Comparison of ENCODE assay signal across 10 mouse cellular contexts in the genomic region with DNA sequence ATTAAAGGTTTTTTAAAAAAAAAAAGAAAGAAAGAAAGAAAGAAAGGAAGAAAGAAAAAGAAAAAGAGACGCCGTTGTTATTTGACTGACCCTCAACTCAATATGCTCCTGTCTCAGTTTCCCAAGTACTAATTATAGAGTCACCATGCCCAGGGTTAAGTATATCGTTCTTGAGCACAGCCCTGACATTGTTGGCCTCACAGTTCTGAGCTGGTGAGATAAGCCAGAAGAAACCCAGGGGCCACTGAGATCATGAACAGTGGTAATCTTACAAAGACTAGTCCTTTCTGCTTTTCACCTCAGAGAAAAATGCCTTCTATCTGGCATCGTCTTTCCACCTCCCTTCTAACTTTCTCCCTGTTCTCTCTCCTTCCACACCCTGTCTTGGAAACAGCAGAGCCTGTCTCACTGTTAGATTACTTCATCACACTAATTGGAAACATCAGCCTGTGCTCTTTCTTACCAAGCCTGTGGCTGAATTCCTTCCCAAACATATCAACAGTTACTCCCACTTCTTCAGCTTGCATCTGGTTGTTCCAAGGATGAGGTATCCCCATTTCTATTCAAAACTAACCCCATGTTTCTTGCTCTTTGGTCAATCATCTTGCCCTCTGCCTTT. TPM values are rescaled to one million over a fixed set of nuclear protein-coding genes. Genes with fewer than 3 reads are reported as not detected.
DNase-seq lines count a peak whose midpoint lies in the region; ATAC-seq and TF ChIP-seq lines count a peak whose summit lies in the region.
"Had no signal": no experiment of that assay in that cellular context is flagged by ENCODE, and none has a peak within 500 bp of the region (broad histone marks: within the 10 kb centered on the region; RNA-seq: fewer than 3 reads in every experiment).

No protein-coding gene starts in this region.

- no peak for ATAC-seq in megakaryocyte, adult 5-6 weeks (ENCODE audit: poor library complexity, severe bottlenecking)
- ATAC-seq in erythroid progenitor cell, adult 5-6 weeks (replicated peaks; ENCODE audit: low FRiP score, poor library complexity, severe bottlenecking), result peak; percentile 82
- ATAC-seq in megakaryocyte-erythroid progenitor cell, adult 5-6 weeks (replicated peaks; ENCODE audit: low FRiP score, low TSS enrichment, poor library complexity, severe bottlenecking), result peak; percentile 86

- H3K4me1 ChIP-seq in megakaryocyte, embryonic 14.5 days, result peaks cover 41% of the 10 kb centered on the region

- intact Hi-C loops in left cerebral cortex, postnatal 4 days (cut with DNase I), result no loop called here

- no peak for TF ChIP-seq CTCF in layer of hippocampus, adult 2 months (conservative IDR thresholded peaks at IDR 0.05)

- H3K4me3 ChIP-seq in megakaryocyte, embryonic 14.5 days (replicated peaks), result peak overlapping the region; percentile 47
- no peak overlapping the region for H3K4me3 ChIP-seq in layer of hippocampus, adult 2 months

- H3K36me3 ChIP-seq in megakaryocyte, embryonic 14.5 days (replicated peaks; ENCODE audit: low read length), result peaks cover 9% of the 10 kb centered on the region

- no peaks in the 10 kb centered on the region for H3K9me3 ChIP-seq in megakaryocyte, embryonic 14.5 days

- H3K27me3 ChIP-seq in megakaryocyte, embryonic 14.5 days (replicated peaks), result peaks cover 4% of the 10 kb centered on the region

- H3K27ac ChIP-seq in layer of hippocampus, adult 2 months, result no peak overlapping the region

- peak; percentile 15 for DNase-seq in embryo, embryonic 10 days (ENCODE audit: low spot score)
- DNase-seq in embryo, embryonic 11 days, result no peak
- DNase-seq in left cerebral cortex, postnatal 4 days, result no peak
- DNase-seq in layer of hippocampus, adult 2 months (ENCODE audit: low spot score in 2 of 2), result no peak
- DNase-seq: lung, postnatal 36 days; thymus, adult 2 months had no signal

RNA-seq across cellular contexts. Expression of a gene that starts 1.3 kb away (rescaled TPM):
- polyA plus RNA-seq in megakaryocyte, embryonic 14.5 days (2012; ENCODE audit: insufficient read depth, low replicate concordance), result 0.35 TPM in 1 of 2 replicates, not detected in the other
- total RNA-seq in megakaryocyte, adult 5-6 weeks (2015), result 3.6 and 5.2 TPM in 2 replicates
- 10.2 and 10.5 TPM in 2 replicates for total RNA-seq in megakaryocyte, adult 5-6 weeks (2017)
- total RNA-seq in erythroid progenitor cell, adult 5-6 weeks (2015; ENCODE audit: low replicate concordance), result 4.0 and 8.0 TPM in 2 replicates
- 9.1 and 9.2 TPM in 2 replicates for total RNA-seq in erythroid progenitor cell, adult 5-6 weeks (2017; ENCODE audit: low replicate concordance)
- total RNA-seq in megakaryocyte-erythroid progenitor cell, adult 5-6 weeks (2014; fragmentation: Nextera tagmentation), result 24.3 and 34.6 TPM in 2 replicates
- 60.5 and 71.2 TPM in 2 replicates for total RNA-seq in megakaryocyte-erythroid progenitor cell, adult 5-6 weeks (2017)
- total RNA-seq in left cerebral cortex, postnatal 4 days (2021), result 10 to 100 TPM; 14.7 to 16.5 TPM
- 10 to 100 TPM; 13.6 to 13.7 TPM for total RNA-seq in layer of hippocampus, adult 2 months (2021)

RNA-seq across cellular contexts. Expression of a gene that starts 16.1 kb away (rescaled TPM):
- polyA plus RNA-seq in megakaryocyte, embryonic 14.5 days (2012; ENCODE audit: insufficient read depth, low replicate concordance), result 0.46 TPM in 1 of 2 replicates, not detected in the other
- 1.6 and 2.5 TPM in 2 replicates for total RNA-seq in megakaryocyte, adult 5-6 weeks (2015)
- total RNA-seq in megakaryocyte, adult 5-6 weeks (2017), result 1.5 and 2.8 TPM in 2 replicates
- total RNA-seq in erythroid progenitor cell, adult 5-6 weeks (2015; ENCODE audit: low replicate concordance), result 6.5 and 9.2 TPM in 2 replicates
- total RNA-seq in erythroid progenitor cell, adult 5-6 weeks (2017; ENCODE audit: low replicate concordance), result 11.9 and 13.0 TPM in 2 replicates
- total RNA-seq in megakaryocyte-erythroid progenitor cell, adult 5-6 weeks (2014; fragmentation: Nextera tagmentation), result 1.9 and 4.3 TPM in 2 replicates
- 4.2 and 4.5 TPM in 2 replicates for total RNA-seq in megakaryocyte-erythroid progenitor cell, adult 5-6 weeks (2017)
- total RNA-seq in left cerebral cortex, postnatal 4 days (2021), result 10 to 100 TPM; 21.3 to 23.9 TPM
- 10 to 100 TPM; 12.5 TPM for total RNA-seq in layer of hippocampus, adult 2 months (2021)
